Mouse (Mus musculus) kidney, adult 2 months (tissue): ENCODE data around the gene Carns1. TPM values are rescaled to one million over a fixed set of nuclear protein-coding genes. Genes with fewer than 3 reads are reported as not detected.

Source experiments
- DNase-seq: peaks from one replicate; pipeline ENCODE4 v3.0.0; 2021
- H3K27ac ChIP-seq: fragments of 200-500 bp; 2 replicates; pipeline ENCODE4 v1.5.1; 2012; ENCODE audit warnings: low read depth, low read length, control low read depth, inconsistent platforms; ENCODE audit not compliant: insufficient read depth
- H3K27me3 ChIP-seq: fragments of 200-500 bp; replicated peaks from 2 replicates; pipeline ENCODE4 v1.6.1; 2012; ENCODE audit warnings: mild to moderate bottlenecking, moderate library complexity, low read length, inconsistent platforms; ENCODE audit not compliant: control insufficient read depth, insufficient read depth
- H3K36me3 ChIP-seq: fragments of 200-500 bp; 2 replicates; pipeline ENCODE4 v1.6.1; 2012; ENCODE audit warnings: mild to moderate bottlenecking, moderate library complexity, low read length, inconsistent platforms; ENCODE audit not compliant: control insufficient read depth, insufficient read depth
- H3K4me1 ChIP-seq: fragments of 200-500 bp; 2 replicates; pipeline ENCODE4 v1.6.1; 2011; ENCODE audit warnings: low read length; ENCODE audit not compliant: control insufficient read depth, insufficient read depth
- H3K4me3 ChIP-seq: fragments of 200-500 bp; 2 replicates; pipeline ENCODE4 v1.5.1; 2011; ENCODE audit warnings: mild to moderate bottlenecking, low read depth, low read length, control low read depth; ENCODE audit not compliant: insufficient read depth
- CTCF ChIP-seq: fragments of 200-500 bp; conservative IDR thresholded peaks from 2 replicates; pipeline ENCODE4 v1.5.1; 2011; ENCODE audit warnings: low read depth, mild to moderate bottlenecking, control low read depth, low read length, moderate library complexity, mixed read lengths; ENCODE audit not compliant: insufficient read depth, insufficient read length
- POLR2A ChIP-seq: fragments of 200-500 bp; IDR thresholded peaks from one replicate; pipeline ENCODE4 v1.6.1; 2011; ENCODE audit warnings: low read depth, low read length, control low read depth
- WGBS: fragments of 180-500 bp; shearing (Covaris S2); methylation state at CpG from one replicate; pipeline ENCODE4 v1.1.7; 2018; 5-methylcytosine and 5-hydroxymethylcytosine counted together
- polyA plus RNA-seq: library from polyadenylated mRNA; depleted of rRNA; stranded (reverse); fragments of >200 nt; gene quantifications from 2 replicates; pipeline ENCODE4 v1.2.3, GENCODE M21; 2012

The Carns1 gene
- polyA plus RNA-seq, 1 experiment, result 3.8 TPM

DNA sequence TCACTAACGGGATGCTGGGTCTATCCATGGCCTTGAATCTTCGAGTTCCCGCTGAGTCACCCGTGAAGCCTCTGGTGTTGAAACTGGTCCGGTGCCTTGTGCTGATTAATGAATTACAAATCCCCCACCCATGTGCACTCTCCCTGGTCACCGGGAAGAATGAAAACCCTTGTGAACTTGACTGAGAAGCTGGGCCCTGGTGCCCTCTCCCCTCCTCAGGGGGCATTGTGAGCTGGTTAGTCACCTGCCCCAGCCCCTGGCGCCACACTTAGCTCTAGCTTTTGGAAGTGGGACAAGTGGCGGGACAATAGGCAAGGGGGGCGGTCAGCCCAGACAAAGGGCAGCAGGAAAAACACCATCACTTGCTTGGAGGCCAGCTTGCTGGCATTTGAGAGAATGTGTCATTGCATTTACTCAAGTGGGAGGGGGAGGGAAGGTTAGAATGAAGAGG is 38.3 kb upstream of the Carns1 start:
- TF ChIP-seq CTCF (no peak), POLR2A (no peak)
- 12% methylated on average over 9 of the region's 9 CpGs for WGBS
- H3K27ac ChIP-seq, result peak overlapping the region; percentile 41; the same call in 1 of the 2 replicates
- H3K36me3 ChIP-seq, result no peaks in the 10 kb centered on the region
- peak overlapping the region; percentile 60 for H3K4me3 ChIP-seq
- peak; percentile 83 for DNase-seq
- H3K4me1 ChIP-seq, result peaks cover 9% of the 10 kb centered on the region
- H3K27me3 ChIP-seq, result no peaks in the 10 kb centered on the region

DNA sequence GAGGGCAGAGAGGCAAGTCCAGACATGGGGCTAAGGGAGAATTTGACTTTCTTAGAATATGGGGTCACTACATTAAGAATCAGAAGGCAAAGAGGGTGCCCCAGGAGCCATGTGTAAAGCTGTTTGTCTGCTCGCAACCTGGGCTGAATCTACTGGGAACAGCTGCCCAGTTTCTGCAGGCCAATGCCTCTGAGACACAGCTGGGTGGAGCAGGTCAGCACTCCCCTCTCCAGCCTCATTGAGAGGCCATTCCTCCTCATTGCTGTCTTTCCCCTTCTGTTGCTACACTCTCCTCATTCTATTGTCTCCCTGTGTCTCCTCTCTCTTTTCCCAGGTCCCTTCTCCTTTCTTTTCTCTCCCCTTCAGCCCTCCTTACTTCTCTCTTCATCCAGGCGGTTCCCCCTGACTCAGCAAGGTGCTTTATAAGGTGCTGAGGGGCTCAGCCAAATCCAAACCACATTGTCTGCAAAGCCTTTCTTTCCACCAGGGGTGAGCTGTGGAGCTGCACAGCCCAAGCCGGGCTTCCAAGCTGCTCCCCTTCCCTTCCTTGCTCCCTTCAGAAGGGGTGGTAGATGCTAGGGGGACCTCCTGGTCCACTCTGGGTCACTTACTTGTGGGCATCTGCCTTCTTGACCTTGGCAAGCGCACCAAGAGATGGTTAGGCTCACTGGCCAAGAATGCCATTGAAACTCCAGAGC is 36.8 kb upstream of the Carns1 start:
- Histone ChIP-seq H3K27me3 (no peaks in the 10 kb centered on the region), H3K36me3 (no peaks in the 10 kb centered on the region), H3K4me1 (peaks cover 9% of the 10 kb centered on the region), H3K4me3 (no peak overlapping the region), H3K27ac (no peak overlapping the region)
- TF ChIP-seq CTCF (no peak), POLR2A (no peak)
- no peak for DNase-seq
- WGBS, result 87% methylated on average over 4 of the region's 4 CpGs

- Histone ChIP-seq H3K27ac (no peak overlapping the region), H3K36me3 (no peaks in the 10 kb centered on the region), H3K27me3 (no peaks in the 10 kb centered on the region), H3K4me3 (no peak overlapping the region), H3K4me1 (peaks cover 5% of the 10 kb centered on the region)
- TF ChIP-seq POLR2A (no peak), CTCF (no peak)
- WGBS, result 87% methylated on average over 5 of the region's 5 CpGs
- DNase-seq, result no peak
Observed at GRCm38 (mm10) chr19:4208563-4208962, 33.3 kb upstream of the Carns1 start.

- peak; percentile 99; the same call in 1 of the 2 replicates for TF ChIP-seq CTCF
- no peak for TF ChIP-seq POLR2A
- Histone ChIP-seq H3K27ac (no peak overlapping the region), H3K4me1 (peaks cover 2% of the 10 kb centered on the region; the same call in 1 of the 2 replicates), H3K4me3 (no peak overlapping the region), H3K27me3 (no peaks in the 10 kb centered on the region), H3K36me3 (no peaks in the 10 kb centered on the region)
- DNase-seq, result peak; percentile 87
- WGBS, result 0% methylated on average over 2 of the region's 2 CpGs
Observed at GRCm38 (mm10) chr19:4206971-4207370, 31.7 kb upstream of the Carns1 start.

DNA sequence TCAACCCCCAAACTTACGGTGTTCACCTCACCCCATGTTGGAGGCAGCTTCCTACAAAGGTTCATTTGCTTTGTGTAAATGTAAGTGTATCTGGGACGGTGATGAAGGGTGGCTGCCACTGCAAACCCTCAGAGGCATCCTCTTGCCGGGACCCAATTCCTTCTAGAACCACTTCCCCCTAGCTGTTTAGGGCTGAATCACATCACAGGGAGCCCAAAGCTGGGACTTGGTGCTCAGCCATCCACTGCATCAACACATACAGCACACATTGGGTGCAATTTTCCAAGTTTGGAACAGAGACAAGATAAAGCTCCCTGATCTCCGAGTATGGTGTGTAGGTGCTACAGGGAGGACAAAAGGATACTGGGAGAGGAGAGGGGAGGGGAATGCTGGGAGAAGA is 29.6 kb upstream of the Carns1 start:
- Histone ChIP-seq H3K4me1 (peaks cover 14% of the 10 kb centered on the region), H3K27ac (no peak overlapping the region), H3K27me3 (no peaks in the 10 kb centered on the region), H3K4me3 (no peak overlapping the region), H3K36me3 (no peaks in the 10 kb centered on the region)
- 70% methylated on average over 4 of the region's 4 CpGs for WGBS
- no peak for DNase-seq
- TF ChIP-seq CTCF (no peak), POLR2A (no peak)

- peak; percentile 50 for DNase-seq
- Histone ChIP-seq H3K27ac (peak overlapping the region; percentile 37; the same call in 1 of the 2 replicates), H3K36me3 (no peaks in the 10 kb centered on the region), H3K27me3 (no peaks in the 10 kb centered on the region), H3K4me3 (no peak overlapping the region), H3K4me1 (peaks cover 14% of the 10 kb centered on the region)
- TF ChIP-seq POLR2A (no peak), CTCF (no peak)
- 56% methylated on average over 13 of the region's 13 CpGs for WGBS
Observed at GRCm38 (mm10) chr19:4203604-4204326, 28.5 kb upstream of the Carns1 start.

DNA sequence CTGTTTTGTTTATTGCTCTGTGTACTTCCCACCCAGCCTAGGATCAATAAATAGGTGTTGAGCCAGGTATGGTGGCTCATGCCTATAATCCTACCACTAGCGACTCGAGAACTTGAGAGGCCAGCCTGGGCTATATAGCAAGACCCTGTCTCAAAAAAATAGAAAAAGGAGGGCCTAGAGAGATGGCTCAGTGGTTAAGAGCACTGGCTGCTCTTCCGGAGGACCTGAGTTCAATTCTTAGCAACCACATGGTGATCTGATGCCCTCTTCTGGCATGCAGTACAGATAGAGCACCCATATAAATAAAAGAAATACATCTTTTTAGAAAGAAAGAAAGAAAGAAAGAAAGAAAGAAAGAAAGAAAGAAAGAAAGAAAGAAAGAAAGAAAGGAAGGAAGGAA is 27.9 kb upstream of the Carns1 start:
- no peak overlapping the region for H3K4me3 ChIP-seq
- TF ChIP-seq POLR2A (no peak), CTCF (no peak)
- DNase-seq, result no peak
- no peaks in the 10 kb centered on the region for H3K36me3 ChIP-seq
- no peaks in the 10 kb centered on the region for H3K27me3 ChIP-seq
- 60% methylated on average over 3 of the region's 3 CpGs for WGBS
- no peak overlapping the region for H3K27ac ChIP-seq
- peaks cover 14% of the 10 kb centered on the region for H3K4me1 ChIP-seq
